Mouse (Mus musculus) hindbrain, embryonic 10.5 days (tissue): ENCODE measurements around the gene Tex46. TPM values are rescaled to one million over a fixed set of nuclear protein-coding genes. Genes with fewer than 3 reads are reported as not detected.

ENCODE experiments used
- DNase-seq: peaks from one replicate; pipeline ENCODE4 v3.0.0-alpha.2; 2017; ENCODE audit warnings: low spot score
- H3K27ac ChIP-seq: fragments of 300-500 bp; sonication (generic); 2 replicates; pipeline ENCODE4 v1.5.1; 2016; ENCODE audit warnings: mild to moderate bottlenecking, moderate library complexity
- H3K27me3 ChIP-seq: fragments of 300-500 bp; sonication (generic); 2 replicates; pipeline ENCODE4 v1.6.1; 2016; ENCODE audit warnings: mild to moderate bottlenecking; ENCODE audit not compliant: poor library complexity, insufficient read depth, severe bottlenecking
- H3K36me3 ChIP-seq: fragments of 300-500 bp; sonication (generic); 2 replicates; pipeline ENCODE4 v1.6.1; 2016; ENCODE audit warnings: mild to moderate bottlenecking, moderate library complexity
- H3K4me1 ChIP-seq: fragments of 300-500 bp; sonication (generic); replicated peaks from 2 replicates; pipeline ENCODE4 v1.6.1; 2016; ENCODE audit warnings: mild to moderate bottlenecking
- H3K4me3 ChIP-seq: fragments of 300-500 bp; sonication (generic); 2 replicates; pipeline ENCODE4 v1.5.1; 2016; ENCODE audit warnings: mild to moderate bottlenecking, moderate library complexity
- H3K9me3 ChIP-seq: fragments of 300-500 bp; sonication (generic); 2 replicates; pipeline ENCODE4 v1.6.1; 2016; ENCODE audit warnings: mild to moderate bottlenecking, moderate library complexity
- WGBS: fragments of 180-500 bp; shearing (Covaris S2); methylation state at CpG from one replicate; pipeline ENCODE4 v1.1.7; 2016; 5-methylcytosine and 5-hydroxymethylcytosine counted together
- polyA plus RNA-seq: library from polyadenylated mRNA; unstranded; fragments of >200 nt; fragmentation: Nextera tagmentation; extraction: Ambion mirVana; gene quantifications from 2 replicates; pipeline ENCODE4 v1.2.1, GENCODE M21; 2016

Tex46 gene
- polyA plus RNA-seq, 1 experiment from 2014 or later = not detected

- H3K36me3 ChIP-seq = peaks cover 17% of the 10 kb centered on the region; the same call in 1 of the 2 replicates
- H3K9me3 ChIP-seq = no peaks in the 10 kb centered on the region
- peaks cover 20% of the 10 kb centered on the region for H3K4me1 ChIP-seq
- WGBS = 4% methylated on average over 13 of the region's 13 CpGs
- H3K4me3 ChIP-seq = peak overlapping the region; percentile 99
- peak overlapping the region; percentile 99 for H3K27ac ChIP-seq
- peak; percentile 43 for DNase-seq
- H3K27me3 ChIP-seq = no peaks in the 10 kb centered on the region
Observed at GRCm38 (mm10) chr4:136601476-136601875, 8.8 kb upstream of the Tex46 start.

DNA sequence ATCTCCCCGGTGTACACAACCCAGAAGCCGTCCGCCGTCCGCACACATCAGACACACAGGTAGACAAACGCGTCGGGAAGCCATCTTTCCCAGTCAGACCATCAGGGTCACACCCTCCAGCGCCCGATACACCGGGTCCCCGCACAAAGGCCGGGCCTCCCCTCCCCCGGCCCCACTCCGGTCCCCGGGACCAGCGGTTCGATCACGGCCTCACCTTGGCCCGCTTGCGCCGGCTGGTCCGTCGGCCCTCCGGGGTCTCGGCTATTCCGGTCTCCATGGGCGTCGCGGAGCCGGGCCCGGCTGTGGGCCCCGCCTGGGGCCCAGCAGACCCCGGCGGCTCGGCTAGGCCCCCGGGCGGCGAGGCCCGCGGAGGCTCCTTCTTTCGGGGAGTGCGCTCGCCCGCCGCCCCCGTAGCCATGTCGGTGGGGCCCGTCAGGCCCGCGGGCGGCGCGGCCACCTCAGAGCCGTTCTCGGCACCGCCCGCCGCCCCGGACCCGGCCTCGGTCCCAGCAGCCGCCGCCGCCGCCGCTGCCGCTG, 8.2 kb upstream of the Tex46 start:
- Histone ChIP-seq H3K4me3 (peak overlapping the region; percentile 99), H3K4me1 (peaks cover 20% of the 10 kb centered on the region), H3K36me3 (peaks cover 17% of the 10 kb centered on the region; the same call in 1 of the 2 replicates), H3K9me3 (no peaks in the 10 kb centered on the region), H3K27me3 (no peaks in the 10 kb centered on the region), H3K27ac (peak overlapping the region; percentile 99)
- peak; percentile 69 for DNase-seq
- WGBS = under 1% methylated on average over 64 of the region's 68 CpGs

DNA sequence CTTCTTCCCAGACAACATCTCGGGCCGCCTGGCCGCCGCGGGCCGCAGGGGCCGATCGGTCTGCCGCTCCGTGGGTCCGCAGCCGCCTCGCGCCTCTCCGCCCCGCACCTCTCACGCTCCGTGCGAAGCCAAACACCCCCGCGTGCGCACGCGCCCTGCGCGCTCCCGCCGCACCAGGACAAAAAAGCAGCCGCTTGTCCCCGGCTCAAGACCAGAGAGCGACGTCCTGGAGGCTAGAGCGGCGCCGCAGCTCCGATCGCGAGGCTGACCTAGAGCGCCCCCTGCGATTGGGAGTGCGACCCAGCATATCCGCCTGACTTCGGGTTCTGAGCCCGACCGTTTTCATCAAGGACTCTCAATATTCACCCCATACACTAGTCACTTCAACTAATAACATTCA, 7.7 kb upstream of the Tex46 start, which contains the start of gene Kdm1a:
Gene Kdm1a (minus strand): TSS at position 156 of the 400 bp plus-strand sequence.
- Histone ChIP-seq H3K4me3 (peak within 1 kb of the TSS; percentile 99), H3K27me3 (no peaks in the 10 kb centered on the region), H3K4me1 (peaks cover 20% of the 10 kb centered on the region), H3K9me3 (no peaks in the 10 kb centered on the region), H3K27ac (peak within 1 kb of the TSS; percentile 99), H3K36me3 (peaks cover 17% of the 10 kb centered on the region; the same call in 1 of the 2 replicates)
- WGBS = under 1% methylated on average over 45 of the region's 45 CpGs
- peak; percentile 96 for DNase-seq

DNA sequence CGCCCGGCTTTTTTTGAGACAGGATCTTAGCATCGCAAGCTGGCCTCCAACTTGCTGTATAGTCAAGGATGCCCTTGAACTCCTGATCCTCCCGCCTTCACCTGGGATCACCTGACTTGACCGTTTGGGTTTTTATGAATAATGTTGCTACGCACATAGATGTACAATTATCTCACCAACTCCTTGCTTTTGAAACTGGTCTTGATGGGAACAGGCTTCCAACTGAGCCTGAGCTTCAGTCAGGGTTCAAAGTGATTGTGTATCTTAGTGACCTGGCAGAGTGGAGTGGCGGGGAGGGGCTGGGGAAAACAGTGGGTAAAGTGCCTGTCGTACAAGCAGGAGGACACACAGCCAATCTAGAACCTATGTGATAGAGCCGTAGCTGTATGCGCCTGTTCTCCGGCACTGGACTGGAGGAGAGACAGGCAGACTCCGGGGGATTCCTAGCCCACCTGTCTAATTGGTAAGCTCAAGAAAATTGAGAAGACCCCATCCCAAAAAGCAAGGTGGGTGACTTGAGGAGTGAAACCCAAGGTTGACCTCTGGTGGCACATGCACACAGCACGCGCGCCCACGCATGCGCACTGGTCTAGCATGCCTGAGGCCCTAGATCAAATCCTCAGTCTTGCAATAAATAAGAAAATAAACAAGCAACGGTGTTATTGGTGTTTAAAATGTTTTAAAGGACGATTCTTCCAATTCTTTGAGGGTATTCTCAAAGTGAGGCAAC, 4.3 kb upstream of the Tex46 start:
- no peak overlapping the region for H3K4me3 ChIP-seq
- no peak overlapping the region for H3K27ac ChIP-seq
- no peaks in the 10 kb centered on the region for H3K36me3 ChIP-seq
- 93% methylated on average over 19 of the region's 19 CpGs for WGBS
- DNase-seq = no peak
- H3K9me3 ChIP-seq = no peaks in the 10 kb centered on the region
- H3K4me1 ChIP-seq = peaks cover 11% of the 10 kb centered on the region
- no peaks in the 10 kb centered on the region for H3K27me3 ChIP-seq

DNA sequence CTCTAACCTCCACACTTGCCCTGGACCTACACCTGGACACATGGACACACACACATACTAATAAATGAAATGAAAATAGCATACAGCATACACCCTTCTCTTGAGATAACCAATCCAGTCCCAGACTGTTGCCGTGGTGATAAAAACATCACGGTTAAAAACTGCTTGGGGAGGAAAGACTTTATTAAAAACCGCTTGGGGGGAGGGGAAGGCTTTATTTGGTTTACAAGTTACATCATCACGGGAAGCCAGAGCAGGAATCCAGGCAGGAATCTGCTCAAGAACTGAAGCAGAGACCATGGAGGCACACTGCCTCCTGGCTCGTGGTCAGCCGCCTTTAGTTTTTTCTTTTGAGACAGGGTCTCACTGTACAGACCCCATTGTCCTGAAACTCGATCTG, 3.4 kb downstream of the Tex46 start:
- no peak for DNase-seq
- H3K4me3 ChIP-seq = no peak overlapping the region
- H3K9me3 ChIP-seq = no peaks in the 10 kb centered on the region
- no peak overlapping the region for H3K27ac ChIP-seq
- no peaks in the 10 kb centered on the region for H3K27me3 ChIP-seq
- WGBS = 76% methylated on average over 7 of the region's 7 CpGs
- no peaks in the 10 kb centered on the region for H3K36me3 ChIP-seq
- H3K4me1 ChIP-seq = peaks cover 9% of the 10 kb centered on the region

DNA sequence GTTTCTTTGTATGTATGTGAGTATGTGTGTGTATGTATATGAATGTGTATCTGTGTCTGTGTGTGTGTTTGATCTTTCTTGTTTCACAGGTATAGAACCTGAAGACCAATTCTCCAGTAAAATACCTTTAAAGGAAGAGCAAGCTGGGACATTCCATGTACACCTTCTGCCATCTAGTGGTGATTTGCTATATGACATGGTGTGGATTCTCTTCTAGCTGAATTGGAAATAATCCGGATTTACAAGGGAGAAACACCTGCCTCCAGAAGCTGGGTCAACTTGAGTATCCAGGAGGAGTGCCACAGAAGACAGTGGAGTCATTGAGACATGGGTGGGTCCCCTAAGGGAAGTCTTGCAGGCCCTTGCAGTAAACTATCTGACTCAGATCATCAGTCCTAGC, 11.1 kb downstream of the Tex46 start:
- Histone ChIP-seq H3K27ac (no peak overlapping the region), H3K4me1 (peaks cover 12% of the 10 kb centered on the region), H3K36me3 (no peaks in the 10 kb centered on the region), H3K27me3 (peaks cover 3% of the 10 kb centered on the region; the same call in 1 of the 2 replicates), H3K9me3 (no peaks in the 10 kb centered on the region), H3K4me3 (no peak overlapping the region)
- DNase-seq = no peak
- 3% methylated on average over 1 of the region's 1 CpGs for WGBS

GRCm38 (mm10) chr4:136621956-136622355, 11.7 kb downstream of the Tex46 start:
- WGBS = 61% methylated on average over 5 of the region's 5 CpGs
- H3K9me3 ChIP-seq = no peaks in the 10 kb centered on the region
- H3K27ac ChIP-seq = no peak overlapping the region
- H3K4me3 ChIP-seq = no peak overlapping the region
- no peak for DNase-seq
- peaks cover 12% of the 10 kb centered on the region for H3K4me1 ChIP-seq
- H3K36me3 ChIP-seq = no peaks in the 10 kb centered on the region
- H3K27me3 ChIP-seq = peaks cover 3% of the 10 kb centered on the region; the same call in 1 of the 2 replicates

GRCm38 (mm10) chr4:136622388-136622787, 12.2 kb downstream of the Tex46 start, which contains the start of gene Lactbl1:
Gene Lactbl1 (plus strand): TSS chr4:136622621.
- WGBS = 48% methylated on average over 6 of the region's 6 CpGs
- Histone ChIP-seq H3K4me1 (peaks cover 12% of the 10 kb centered on the region), H3K4me3 (no peak within 1 kb of the TSS), H3K27ac (no peak within 1 kb of the TSS), H3K27me3 (peaks cover 3% of the 10 kb centered on the region; the same call in 1 of the 2 replicates), H3K9me3 (no peaks in the 10 kb centered on the region), H3K36me3 (no peaks in the 10 kb centered on the region)
- DNase-seq = no peak

DNA sequence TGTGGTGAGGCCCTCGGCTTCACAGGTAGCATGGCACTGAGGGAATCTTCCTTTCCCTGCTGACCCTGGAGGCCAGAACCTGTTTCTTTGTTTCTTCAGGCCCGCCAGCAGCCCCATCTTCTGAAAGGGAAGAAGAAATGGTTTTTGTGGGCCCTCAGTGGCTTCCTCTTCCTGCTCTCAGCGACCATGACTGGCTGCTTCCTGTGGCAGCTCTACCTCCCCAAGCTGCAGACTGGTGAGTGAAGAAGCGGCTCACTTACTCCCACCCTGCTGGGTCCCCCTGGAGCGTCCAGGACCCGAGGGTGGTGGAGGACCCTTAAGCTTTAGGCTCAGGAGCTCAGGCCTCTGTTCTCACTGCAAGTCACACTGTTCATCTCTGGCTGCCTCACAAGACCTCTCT, 16.4 kb downstream of the Tex46 start:
- Histone ChIP-seq H3K27me3 (peaks cover 3% of the 10 kb centered on the region; the same call in 1 of the 2 replicates), H3K36me3 (no peaks in the 10 kb centered on the region), H3K27ac (no peak overlapping the region), H3K9me3 (no peaks in the 10 kb centered on the region), H3K4me1 (0 out of 2 replicates have a peak, but pooled peaks cover 4% of the 10 kb centered on the region), H3K4me3 (no peak overlapping the region)
- 75% methylated on average over 6 of the region's 6 CpGs for WGBS
- no peak for DNase-seq

GRCm38 (mm10) chr4:136631237-136631994, 21.2 kb downstream of the Tex46 start:
- H3K4me1 ChIP-seq = 0 out of 2 replicates have a peak, but pooled peaks cover 4% of the 10 kb centered on the region
- peaks cover 7% of the 10 kb centered on the region; the same call in 1 of the 2 replicates for H3K9me3 ChIP-seq
- H3K4me3 ChIP-seq = no peak overlapping the region
- H3K36me3 ChIP-seq = no peaks in the 10 kb centered on the region
- DNase-seq = no peak
- no peak overlapping the region for H3K27ac ChIP-seq
- H3K27me3 ChIP-seq = peaks cover 11% of the 10 kb centered on the region
- 89% methylated on average over 11 of the region's 11 CpGs for WGBS

DNA sequence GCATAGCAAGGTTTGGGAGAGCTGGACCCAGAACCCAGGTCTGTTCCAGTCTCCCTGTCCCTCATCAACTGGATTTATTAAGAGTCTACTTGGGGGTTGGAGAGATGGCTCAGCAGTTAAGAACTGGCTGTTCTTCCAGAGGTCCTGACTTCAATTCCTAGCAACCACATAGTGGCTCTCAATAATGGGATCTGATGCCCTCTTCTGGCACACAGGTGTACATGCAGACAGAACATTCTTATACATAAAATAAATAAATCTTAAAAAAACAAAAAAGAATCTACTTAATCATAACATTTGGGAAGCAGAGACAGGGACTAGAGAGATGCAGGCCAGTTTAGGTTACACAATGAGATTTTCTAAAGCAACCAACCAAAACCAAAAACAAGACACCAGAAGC, 25.8 kb downstream of the Tex46 start:
- H3K4me3 ChIP-seq = no peak overlapping the region
- no peak for DNase-seq
- H3K27ac ChIP-seq = no peak overlapping the region
- peaks cover 54% of the 10 kb centered on the region for H3K27me3 ChIP-seq
- peaks cover 28% of the 10 kb centered on the region for H3K4me1 ChIP-seq
- H3K36me3 ChIP-seq = no peaks in the 10 kb centered on the region
- peaks cover 7% of the 10 kb centered on the region; the same call in 1 of the 2 replicates for H3K9me3 ChIP-seq

GRCm38 (mm10) chr4:136636511-136636910, 26.3 kb downstream of the Tex46 start:
- H3K27me3 ChIP-seq = peaks cover 54% of the 10 kb centered on the region

More at GRCm38 (mm10) chr4:136636511-136636910, 26.3 kb downstream of the Tex46 start:
- Histone ChIP-seq H3K9me3 (peaks cover 7% of the 10 kb centered on the region; the same call in 1 of the 2 replicates), H3K4me3 (no peak overlapping the region), H3K4me1 (peaks cover 28% of the 10 kb centered on the region), H3K36me3 (no peaks in the 10 kb centered on the region), H3K27ac (no peak overlapping the region)
- no peak for DNase-seq
- 61% methylated on average over 5 of the region's 5 CpGs for WGBS
